In genomic region chr19:9952912-9953311, GRCm38 (mm10) we compare ENCODE assay signal across 30 mouse cellular contexts. TPM values are rescaled to one million over a fixed set of nuclear protein-coding genes. Genes with fewer than 3 reads are reported as not detected.
DNase-seq lines count a peak whose midpoint lies in the region; ATAC-seq lines count a peak whose summit lies in the region.
"Had no signal": no experiment of that assay in that cellular context is flagged by ENCODE, and none has a peak within 500 bp of the region (broad histone marks: within the 10 kb centered on the region; RNA-seq: fewer than 3 reads in every experiment).

No protein-coding gene starts in this region.

- H3K27ac ChIP-seq in liver, embryonic 11.5 days (ENCODE audit: low read depth, low read length): peak overlapping the region; percentile 13; the same call in 1 of the 2 replicates
- H3K27ac ChIP-seq in midbrain, embryonic 11.5 days (ENCODE audit: low read depth, low read length): no peak overlapping the region
- H3K27ac ChIP-seq in midbrain, embryonic 13.5 days: no peak overlapping the region
- peak overlapping the region; percentile 100 for H3K27ac ChIP-seq in macrophage
- no peak overlapping the region for H3K27ac ChIP-seq in kidney, embryonic 16.5 days (ENCODE audit: low read length)
- H3K27ac ChIP-seq: embryonic facial prominence, embryonic 10.5 days; forebrain, embryonic 12.5 days; heart, embryonic 13.5 days; hindbrain, embryonic 12.5 days; hindbrain, postnatal 0 days; intestine, embryonic 15.5 days; kidney, postnatal 0 days; midbrain, embryonic 10.5 days; neural tube, embryonic 12.5 days had no signal

- H3K4me2 ChIP-seq in liver, embryonic 11.5 days: no peak overlapping the region
- no peak overlapping the region for H3K4me2 ChIP-seq in midbrain, embryonic 11.5 days
- H3K4me2 ChIP-seq in midbrain, embryonic 13.5 days (replicated peaks): no peak overlapping the region
- H3K4me2 ChIP-seq in kidney, embryonic 16.5 days (replicated peaks; ENCODE audit: low read depth, low read length): no peak overlapping the region
- H3K4me2 ChIP-seq: embryonic facial prominence, embryonic 15.5 days; forebrain, embryonic 12.5 days; heart, embryonic 13.5 days; hindbrain, embryonic 12.5 days; intestine, embryonic 15.5 days; liver, embryonic 15.5 days; neural tube, embryonic 12.5 days had no signal

- no peaks in the 10 kb centered on the region for H3K27me3 ChIP-seq in liver, embryonic 11.5 days (replicated peaks; ENCODE audit: control insufficient read depth, insufficient read depth, low read length)
- H3K27me3 ChIP-seq in midbrain, embryonic 11.5 days (ENCODE audit: control insufficient read depth, insufficient read depth, low read length): no peaks in the 10 kb centered on the region
- no peaks in the 10 kb centered on the region for H3K27me3 ChIP-seq in midbrain, embryonic 13.5 days
- H3K27me3 ChIP-seq in splenic B cell, adult 2 months (ENCODE audit: control insufficient read depth, insufficient read depth, low read length, poor library complexity, severe bottlenecking): no peaks in the 10 kb centered on the region
- no peaks in the 10 kb centered on the region for H3K27me3 ChIP-seq in kidney, embryonic 16.5 days (ENCODE audit: insufficient read depth, low read length)
- H3K27me3 ChIP-seq: embryonic facial prominence, embryonic 15.5 days; forebrain, embryonic 12.5 days; heart, embryonic 13.5 days; hindbrain, embryonic 12.5 days; intestine, embryonic 15.5 days; liver, embryonic 15.5 days; neural tube, embryonic 12.5 days had no signal

- H3K79me2 ChIP-seq in macrophage (ENCODE audit: inconsistent target): peaks cover 26% of the 10 kb centered on the region; the same call in 1 of the 2 replicates

- WGBS in liver, embryonic 11.5 days: 81% methylated on average over 3 of the region's 3 CpGs
- WGBS in midbrain, embryonic 11.5 days: 84% methylated on average over 3 of the region's 3 CpGs
- WGBS in midbrain, embryonic 13.5 days: 95% methylated on average over 3 of the region's 3 CpGs
- whole genome bisulfite sequencing in macrophage (ENCODE audit: missing documents): 46% methylated on average over 3 of the region's 3 CpGs
- WGBS in kidney, embryonic 16.5 days: 88% methylated on average over 3 of the region's 3 CpGs

- no peaks in the 10 kb centered on the region for H3K9me3 ChIP-seq in liver, embryonic 11.5 days (ENCODE audit: control insufficient read depth, low read length)
- H3K9me3 ChIP-seq in midbrain, embryonic 11.5 days (ENCODE audit: control insufficient read depth, low read length): no peaks in the 10 kb centered on the region
- H3K9me3 ChIP-seq in midbrain, embryonic 13.5 days: no peaks in the 10 kb centered on the region
- H3K9me3 ChIP-seq in kidney, embryonic 16.5 days (ENCODE audit: low read length): peaks cover 11% of the 10 kb centered on the region
- H3K9me3 ChIP-seq: embryonic facial prominence, embryonic 15.5 days; forebrain, embryonic 12.5 days; hindbrain, embryonic 12.5 days; intestine, embryonic 15.5 days; liver, embryonic 15.5 days; midbrain, embryonic 10.5 days; neural tube, embryonic 12.5 days had no signal

- no peak for DNase-seq in liver, embryonic 11.5 days (ENCODE audit: low spot score)
- no peak for DNase-seq in liver
- peak; percentile 81 for DNase-seq in midbrain, embryonic 11.5 days (ENCODE audit: low spot score, missing footprints)
- peak; percentile 17 for DNase-seq in splenic B cell, adult 2 months (ENCODE audit: low read depth, low spot score)
- no peak for DNase-seq in layer of hippocampus, adult 8-10 months (ENCODE audit: low spot score in 2 of 2)
- DNase-seq: adrenal gland, postnatal 25 days; cerebellum, adult 2 months; cerebellum, postnatal 14 days; forebrain, postnatal 0 days; gastrocnemius, postnatal 14 days; heart, postnatal 14 days; kidney, adult 2 months; left cerebral cortex, postnatal 4 days; right cerebral cortex, adult 18-20 months; thymus, postnatal 14 days had no signal

- no peak overlapping the region for H3K4me3 ChIP-seq in liver, embryonic 11.5 days (ENCODE audit: low read depth, low read length)
- H3K4me3 ChIP-seq in midbrain, embryonic 11.5 days (ENCODE audit: low read depth, low read length): no peak overlapping the region
- no peak overlapping the region for H3K4me3 ChIP-seq in midbrain, embryonic 13.5 days (replicated peaks)
- H3K4me3 ChIP-seq in macrophage (ENCODE audit: inconsistent target): no peak overlapping the region
- no peak overlapping the region for H3K4me3 ChIP-seq in kidney, embryonic 16.5 days (ENCODE audit: low read length)
- H3K4me3 ChIP-seq: embryonic facial prominence, embryonic 10.5 days; embryonic facial prominence, embryonic 15.5 days; forebrain, embryonic 12.5 days; heart, embryonic 13.5 days; hindbrain, embryonic 12.5 days; intestine, embryonic 15.5 days; liver, embryonic 15.5 days; midbrain, embryonic 10.5 days; myocyte; neural tube, embryonic 12.5 days had no signal

- H3K9ac ChIP-seq in liver, embryonic 11.5 days (ENCODE audit: low read depth, low read length): no peak overlapping the region
- no peak overlapping the region for H3K9ac ChIP-seq in midbrain, embryonic 11.5 days (ENCODE audit: low read length)
- no peak overlapping the region for H3K9ac ChIP-seq in midbrain, embryonic 13.5 days (replicated peaks)
- no peak overlapping the region for H3K9ac ChIP-seq in kidney, embryonic 16.5 days (replicated peaks; ENCODE audit: low read length)
- H3K9ac ChIP-seq: embryonic facial prominence, embryonic 15.5 days; forebrain, embryonic 12.5 days; forebrain, postnatal 0 days; heart, embryonic 13.5 days; hindbrain, embryonic 12.5 days; intestine, embryonic 15.5 days; liver, embryonic 15.5 days; neural tube, embryonic 12.5 days had no signal

- no peak for ATAC-seq in liver, embryonic 11.5 days (replicated peaks; ENCODE audit: low FRiP score)
- ATAC-seq in midbrain, embryonic 11.5 days (ENCODE audit: low FRiP score): no peak
- no peak for ATAC-seq in midbrain, embryonic 13.5 days
- no peak for ATAC-seq in kidney, embryonic 16.5 days (ENCODE audit: low FRiP score, low TSS enrichment)
- ATAC-seq: forebrain, postnatal 0 days; hindbrain, postnatal 0 days; intestine, embryonic 15.5 days had no signal

- H3K36me3 ChIP-seq in liver, embryonic 11.5 days (ENCODE audit: control insufficient read depth, insufficient read depth, low read length): no peaks in the 10 kb centered on the region
- no peaks in the 10 kb centered on the region for H3K36me3 ChIP-seq in midbrain, embryonic 11.5 days (ENCODE audit: control insufficient read depth, insufficient read depth, low read length)
- H3K36me3 ChIP-seq in midbrain, embryonic 13.5 days: no peaks in the 10 kb centered on the region
- no peaks in the 10 kb centered on the region for H3K36me3 ChIP-seq in macrophage (ENCODE audit: inconsistent target)
- no peaks in the 10 kb centered on the region for H3K36me3 ChIP-seq in splenic B cell, adult 2 months (ENCODE audit: control insufficient read depth, insufficient read depth, low read length, poor library complexity, severe bottlenecking)
- H3K36me3 ChIP-seq in kidney, embryonic 16.5 days (ENCODE audit: insufficient read depth, low read length): no peaks in the 10 kb centered on the region
- H3K36me3 ChIP-seq: embryonic facial prominence, embryonic 10.5 days; embryonic facial prominence, embryonic 15.5 days; forebrain, embryonic 12.5 days; heart, embryonic 13.5 days; hindbrain, embryonic 12.5 days; intestine, embryonic 15.5 days; liver, embryonic 15.5 days; midbrain, embryonic 10.5 days; neural tube, embryonic 12.5 days had no signal

- peaks cover 43% of the 10 kb centered on the region for H3K4me1 ChIP-seq in liver, embryonic 11.5 days (replicated peaks; ENCODE audit: control insufficient read depth, insufficient read depth, low read length)
- H3K4me1 ChIP-seq in midbrain, embryonic 11.5 days (ENCODE audit: control insufficient read depth, insufficient read depth, low read length): no peaks in the 10 kb centered on the region
- peaks cover 11% of the 10 kb centered on the region for H3K4me1 ChIP-seq in midbrain, embryonic 13.5 days (replicated peaks)
- peaks cover 11% of the 10 kb centered on the region for H3K4me1 ChIP-seq in kidney, embryonic 16.5 days (ENCODE audit: insufficient read depth, low read length)

RNA-seq across cellular contexts. Expression of gene Fth1, which starts 27.5 kb away (rescaled TPM):
- 3,796 and 3,887 TPM in 2 replicates for polyA plus RNA-seq in liver, embryonic 11.5 days (2014; fragmentation: Nextera tagmentation; extraction: Ambion mirVana)
- polyA plus RNA-seq in midbrain, embryonic 11.5 days (2014; fragmentation: Nextera tagmentation; extraction: Ambion mirVana): 1,347 and 1,422 TPM in 2 replicates
- polyA plus RNA-seq in midbrain, embryonic 13.5 days (2015; fragmentation: Nextera tagmentation; extraction: Ambion mirVana): 1,344 and 1,356 TPM in 2 replicates
- 1,000 to 10,000 TPM in 25 of 26 experiments, 100 to 1,000 TPM in 1; 839 to 4,643 (median 2,612) TPM for total RNA-seq in macrophage (2018; cell fraction: chromatin; rRNA removed)
- over 10,000 TPM; 27,371 to 77,320 (median 43,339) TPM for total RNA-seq in macrophage (2018; cell fraction: cytosol; rRNA removed)
- total RNA-seq in macrophage (2018; cell fraction: nucleus; rRNA removed): over 10,000 TPM in 4 of 26 experiments, 1,000 to 10,000 TPM in 22; 2,155 to 11,196 (median 6,502) TPM
- 25,011 to 42,260 TPM (median 38,400 TPM) in 3 replicates for polyA plus RNA-seq in macrophage (2018)
- 1,000 to 10,000 TPM; 3,051 to 4,196 (median 3,526) TPM for total RNA-seq in layer of hippocampus, adult 8-10 months (2022)
- 1,651 and 1,666 TPM in 2 replicates for polyA plus RNA-seq in kidney, embryonic 16.5 days (2015; fragmentation: Nextera tagmentation; extraction: Ambion mirVana)

RNA-seq across cellular contexts. Expression of gene Best1, which starts 48.5 kb away (rescaled TPM):
- polyA plus RNA-seq in liver, embryonic 11.5 days (2014; fragmentation: Nextera tagmentation; extraction: Ambion mirVana): 0.31 and 0.59 TPM in 2 replicates
- 1.3 and 1.5 TPM in 2 replicates for polyA plus RNA-seq in midbrain, embryonic 11.5 days (2014; fragmentation: Nextera tagmentation; extraction: Ambion mirVana)
- polyA plus RNA-seq in midbrain, embryonic 13.5 days (2015; fragmentation: Nextera tagmentation; extraction: Ambion mirVana): 1.8 and 2.0 TPM in 2 replicates
- 1 to 10 TPM in 8 of 26 experiments, under 1 TPM in 17, not detected in 1; 0.25 to 4.7 (median 0.74) TPM for total RNA-seq in macrophage (2018; cell fraction: chromatin; rRNA removed)
- 1 to 10 TPM in 9 of 26 experiments, under 1 TPM in 17; 0.35 to 1.7 (median 0.84) TPM for total RNA-seq in macrophage (2018; cell fraction: cytosol; rRNA removed)
- 1 to 10 TPM in 13 of 26 experiments, under 1 TPM in 12, not detected in 1; 0.34 to 3.0 (median 1.1) TPM for total RNA-seq in macrophage (2018; cell fraction: nucleus; rRNA removed)
- polyA plus RNA-seq in macrophage (2018): 0.11 to 1.8 TPM (median 0.22 TPM) in 3 replicates
- total RNA-seq in layer of hippocampus, adult 8-10 months (2022): 1 to 10 TPM in 2 of 4 experiments, under 1 TPM in 2; 0.76 to 2.1 (median 1.1) TPM
- 1.4 and 1.9 TPM in 2 replicates for polyA plus RNA-seq in kidney, embryonic 16.5 days (2015; fragmentation: Nextera tagmentation; extraction: Ambion mirVana)

RNA-seq across cellular contexts. Expression of gene Rab3il1, which starts 48.6 kb away (rescaled TPM):
- polyA plus RNA-seq in liver, embryonic 11.5 days (2014; fragmentation: Nextera tagmentation; extraction: Ambion mirVana): 133 and 137 TPM in 2 replicates
- polyA plus RNA-seq in midbrain, embryonic 11.5 days (2014; fragmentation: Nextera tagmentation; extraction: Ambion mirVana): 36.8 and 40.1 TPM in 2 replicates
- polyA plus RNA-seq in midbrain, embryonic 13.5 days (2015; fragmentation: Nextera tagmentation; extraction: Ambion mirVana): 21.0 and 21.4 TPM in 2 replicates
- 100 to 1,000 TPM in 11 of 26 experiments, 10 to 100 TPM in 14, 1 to 10 TPM in 1; 8.2 to 225 (median 73.2) TPM for total RNA-seq in macrophage (2018; cell fraction: chromatin; rRNA removed)
- 100 to 1,000 TPM in 17 of 26 experiments, 10 to 100 TPM in 9; 35.4 to 153 (median 124) TPM for total RNA-seq in macrophage (2018; cell fraction: cytosol; rRNA removed)
- 100 to 1,000 TPM in 10 of 26 experiments, 10 to 100 TPM in 16; 23.9 to 194 (median 77.8) TPM for total RNA-seq in macrophage (2018; cell fraction: nucleus; rRNA removed)
- 97.7 to 161 TPM (median 125 TPM) in 3 replicates for polyA plus RNA-seq in macrophage (2018)
- 10 to 100 TPM in 3 of 4 experiments, 1 to 10 TPM in 1; 9.4 to 20.4 (median 14.0) TPM for total RNA-seq in layer of hippocampus, adult 8-10 months (2022)
- polyA plus RNA-seq in kidney, embryonic 16.5 days (2015; fragmentation: Nextera tagmentation; extraction: Ambion mirVana): 32.0 and 34.6 TPM in 2 replicates

RNA-seq across cellular contexts. Expression of gene Incenp, which starts 53.6 kb away (rescaled TPM):
- 116 and 118 TPM in 2 replicates for polyA plus RNA-seq in liver, embryonic 11.5 days (2014; fragmentation: Nextera tagmentation; extraction: Ambion mirVana)
- 97.8 and 106 TPM in 2 replicates for polyA plus RNA-seq in midbrain, embryonic 11.5 days (2014; fragmentation: Nextera tagmentation; extraction: Ambion mirVana)
- 46.6 and 47.1 TPM in 2 replicates for polyA plus RNA-seq in midbrain, embryonic 13.5 days (2015; fragmentation: Nextera tagmentation; extraction: Ambion mirVana)
- 100 to 1,000 TPM in 13 of 26 experiments, 10 to 100 TPM in 13; 11.0 to 260 (median 108) TPM for total RNA-seq in macrophage (2018; cell fraction: chromatin; rRNA removed)
- total RNA-seq in macrophage (2018; cell fraction: cytosol; rRNA removed): 10 to 100 TPM; 14.9 to 49.5 (median 37.8) TPM
- total RNA-seq in macrophage (2018; cell fraction: nucleus; rRNA removed): 100 to 1,000 TPM in 2 of 26 experiments, 10 to 100 TPM in 24; 19.3 to 115 (median 57.5) TPM
- 37.8 to 67.1 TPM (median 51.1 TPM) in 3 replicates for polyA plus RNA-seq in macrophage (2018)
- total RNA-seq in layer of hippocampus, adult 8-10 months (2022): 10 to 100 TPM; 14.0 to 20.4 (median 17.7) TPM
- 99.9 and 106 TPM in 2 replicates for polyA plus RNA-seq in kidney, embryonic 16.5 days (2015; fragmentation: Nextera tagmentation; extraction: Ambion mirVana)

Comparison
In these comparisons a context has a peak if more than half of its experiments do, and no peak if none do; other contexts are left out.
1. DNase-seq: peak in midbrain, embryonic 11.5 days (single experiment) and splenic B cell, adult 2 months (single experiment); none in liver, embryonic 11.5 days (single experiment), liver (single experiment) and layer of hippocampus, adult 8-10 months (0 of 2).
2. H3K27ac ChIP-seq: peak in liver, embryonic 11.5 days (single experiment) and macrophage (single experiment); none in midbrain, embryonic 11.5 days (single experiment), midbrain, embryonic 13.5 days (single experiment) and kidney, embryonic 16.5 days (single experiment).